Mouse (Mus musculus): ENCODE data around the gene Thsd4.

GRCm38 (mm10) chr9:60441274-60441902 is 80.5 kb downstream of the Thsd4 start:
- TF ChIP-seq POLR2A (IDR thresholded peaks at IDR 0.05; ENCODE audit: low read depth, low read length) (no peak), CTCF (IDR thresholded peaks at IDR 0.05; ENCODE audit: extremely low read depth, insufficient read length, insufficient replicate concordance, low read depth, low read length) (no peak)

Data from small intestine, adult 2 months (tissue).